Mouse (Mus musculus): Measurements from ENCODE around the gene Ccdc103. TPM values are rescaled to one million over a fixed set of nuclear protein-coding genes. Genes with fewer than 3 reads are reported as not detected.
A peak's percentile ranks its signal among the peaks of the same experiment; 100 is the strongest.

Gene Ccdc103
- 0.70 TPM in 1 of 2 replicates, not detected in the other for polyA plus RNA-seq (2011; ENCODE audit: insufficient read depth, insufficient read length, low replicate concordance, missing spikeins)

DNA sequence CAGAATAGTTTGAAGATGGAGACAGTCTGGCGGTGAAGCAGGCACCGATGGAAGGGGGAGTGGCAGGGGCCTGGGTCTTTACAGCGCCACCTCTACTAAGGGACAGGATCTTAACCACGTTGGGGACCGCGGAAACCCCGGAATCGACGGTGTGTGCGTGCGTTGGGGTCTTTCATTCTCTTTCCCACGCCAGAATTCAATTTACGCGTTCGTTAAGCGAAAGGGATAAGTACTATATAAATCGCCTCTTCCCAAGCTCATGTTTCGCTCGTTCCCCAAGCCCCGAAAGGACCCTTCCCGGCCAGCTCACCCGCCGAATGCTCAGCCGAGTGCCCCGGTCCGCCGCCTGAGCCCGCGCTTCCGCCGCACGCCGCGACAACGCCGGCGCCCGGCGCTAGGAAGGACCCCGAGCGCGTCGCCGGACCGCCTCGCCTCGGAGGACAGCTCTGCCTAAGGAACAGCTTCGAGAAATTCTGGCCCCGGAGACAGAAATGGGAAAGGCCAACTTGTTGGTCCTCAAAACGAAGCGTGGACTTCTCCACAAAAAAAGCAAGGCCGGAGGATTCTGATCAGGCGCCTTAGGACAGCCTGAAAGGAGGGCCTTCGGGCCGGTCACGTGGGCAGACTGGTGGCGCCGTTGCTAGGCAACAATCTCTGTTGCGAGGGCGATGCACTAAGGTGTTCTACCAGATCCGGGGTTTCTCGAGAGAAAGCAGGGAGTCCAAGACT, at the start of gene Ccdc103, which contains the start of gene Eftud2:
Gene Ccdc103 (plus strand): TSS at position 620 of the 729 bp plus-strand sequence.
Gene Eftud2 (minus strand): TSS at position 401 of the 729 bp plus-strand sequence.
- Histone ChIP-seq H3K4me1 (ENCODE audit: control insufficient read depth, insufficient read depth, low read length) (no peaks in the 10 kb centered on the region), H3K4me3 (replicated peaks; ENCODE audit: control insufficient read depth, low read depth, low read length) (peak within 1 kb of the TSS; percentile 87), H3K27ac (ENCODE audit: control insufficient read depth, insufficient read depth, low read depth, low read length, poor library complexity) (peak within 1 kb of the TSS; percentile 89)
- TF ChIP-seq CTCF (IDR thresholded peaks at IDR 0.05; ENCODE audit: control insufficient read depth, insufficient read depth, low read length) (no peak), POLR2A (IDR thresholded peaks at IDR 0.05; ENCODE audit: borderline replicate concordance, control insufficient read depth, low read depth, low read length) (peak; percentile 65; the same call in 1 of the 2 replicates)
- under 1% methylated on average over 62 of the region's 62 CpGs for WGBS

DNA sequence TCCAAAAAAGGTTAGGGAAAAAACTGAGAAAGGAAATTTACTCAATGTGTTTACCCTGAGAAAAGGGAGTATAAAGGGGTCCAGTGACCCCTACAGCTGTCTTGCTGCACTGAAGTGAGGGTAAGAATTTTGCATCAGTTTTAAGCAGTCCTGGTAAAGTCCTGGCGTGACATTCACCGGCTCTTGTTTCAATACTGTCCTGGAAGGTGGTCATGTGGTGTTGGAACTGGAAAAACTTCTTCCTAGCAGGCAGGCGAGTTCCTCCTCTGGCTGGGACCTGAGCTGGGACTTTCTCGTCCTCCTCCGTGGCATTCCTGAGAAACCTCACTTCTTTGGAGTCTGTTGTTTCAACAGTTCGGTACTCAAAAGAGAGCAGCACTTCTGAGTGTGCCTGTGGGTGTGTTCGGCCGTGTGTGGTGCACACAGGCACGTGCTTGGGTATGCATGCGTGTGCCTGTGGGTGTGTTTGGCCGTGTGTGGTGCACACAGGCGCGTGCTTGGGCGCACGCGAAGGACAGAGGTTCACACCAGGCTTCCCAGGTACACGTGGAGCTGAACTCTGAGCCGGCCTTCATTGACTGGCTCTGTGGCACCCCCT, 48.2 kb upstream of the Ccdc103 start:
- no peak for TF ChIP-seq CTCF (IDR thresholded peaks at IDR 0.05; ENCODE audit: control insufficient read depth, insufficient read depth, low read length)
- TF ChIP-seq POLR2A (IDR thresholded peaks at IDR 0.05; ENCODE audit: borderline replicate concordance, control insufficient read depth, low read depth, low read length), result no peak
- 77% methylated on average over 18 of the region's 18 CpGs for WGBS

DNA sequence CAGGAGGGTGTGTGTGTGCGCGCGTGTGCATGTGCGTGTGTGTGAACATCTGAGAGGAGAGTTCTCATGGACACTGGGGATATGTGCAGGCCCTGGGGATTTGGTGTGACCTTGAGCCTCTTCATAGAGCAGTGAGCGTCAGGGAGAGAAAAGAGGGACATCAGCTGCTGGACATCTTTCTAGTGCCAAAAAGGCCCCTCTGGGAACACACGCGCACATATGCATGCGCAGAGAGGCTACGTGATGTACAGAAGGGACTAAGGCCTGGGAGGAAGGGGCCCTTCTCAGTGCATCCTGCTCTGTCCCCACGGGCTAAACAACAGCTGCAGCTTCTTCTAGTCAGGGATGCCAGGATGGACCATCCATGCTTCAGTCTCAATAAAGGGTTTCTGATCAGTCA, 46.8 kb upstream of the Ccdc103 start:
- WGBS, result 84% methylated on average over 10 of the region's 10 CpGs
- TF ChIP-seq CTCF (IDR thresholded peaks at IDR 0.05; ENCODE audit: control insufficient read depth, insufficient read depth, low read length), result no peak
- no peak for TF ChIP-seq POLR2A (IDR thresholded peaks at IDR 0.05; ENCODE audit: borderline replicate concordance, control insufficient read depth, low read depth, low read length)
- no peaks in the 10 kb centered on the region for H3K4me1 ChIP-seq (ENCODE audit: control insufficient read depth, insufficient read depth, low read length)
- H3K4me3 ChIP-seq (replicated peaks; ENCODE audit: control insufficient read depth, low read depth, low read length), result no peak overlapping the region
- H3K27ac ChIP-seq (ENCODE audit: control insufficient read depth, insufficient read depth, low read depth, low read length, poor library complexity), result no peak overlapping the region

More for the DNA sequence above, 48.2 kb upstream of the Ccdc103 start:
- Histone ChIP-seq H3K27ac (ENCODE audit: control insufficient read depth, insufficient read depth, low read depth, low read length, poor library complexity) (no peak overlapping the region), H3K4me1 (ENCODE audit: control insufficient read depth, insufficient read depth, low read length) (no peaks in the 10 kb centered on the region), H3K4me3 (replicated peaks; ENCODE audit: control insufficient read depth, low read depth, low read length) (no peak overlapping the region)

DNA sequence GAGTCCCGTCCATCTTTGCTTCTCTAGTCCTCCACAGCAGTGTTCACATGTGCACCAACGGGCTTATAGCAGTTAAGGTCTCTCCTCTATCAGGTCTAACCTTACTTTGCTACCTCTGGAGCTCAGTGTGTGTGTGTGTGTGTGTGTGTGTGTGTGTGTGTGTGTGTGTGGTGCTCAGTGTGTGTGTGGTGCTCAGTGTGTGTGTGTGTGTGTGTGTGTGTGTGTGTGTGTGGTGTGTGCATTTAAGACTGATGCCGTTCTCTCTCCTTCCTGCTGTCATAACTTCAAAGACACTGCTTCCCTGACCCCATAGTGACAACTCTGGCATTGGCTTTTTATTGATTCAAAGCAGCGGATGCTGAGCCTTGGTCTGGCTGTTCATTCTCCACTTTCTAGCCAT, 45.5 kb upstream of the Ccdc103 start, which contains the start of gene Higd1b:
Gene Higd1b (plus strand): TSS at position 301 of the 400 bp plus-strand sequence.
- Histone ChIP-seq H3K27ac (ENCODE audit: control insufficient read depth, insufficient read depth, low read depth, low read length, poor library complexity) (no peak within 1 kb of the TSS), H3K4me3 (replicated peaks; ENCODE audit: control insufficient read depth, low read depth, low read length) (no peak within 1 kb of the TSS), H3K4me1 (ENCODE audit: control insufficient read depth, insufficient read depth, low read length) (no peaks in the 10 kb centered on the region)
- WGBS, result 75% methylated on average over 4 of the region's 4 CpGs
- no peak for TF ChIP-seq CTCF (IDR thresholded peaks at IDR 0.05; ENCODE audit: control insufficient read depth, insufficient read depth, low read length)
- no peak for TF ChIP-seq POLR2A (IDR thresholded peaks at IDR 0.05; ENCODE audit: borderline replicate concordance, control insufficient read depth, low read depth, low read length)

DNA sequence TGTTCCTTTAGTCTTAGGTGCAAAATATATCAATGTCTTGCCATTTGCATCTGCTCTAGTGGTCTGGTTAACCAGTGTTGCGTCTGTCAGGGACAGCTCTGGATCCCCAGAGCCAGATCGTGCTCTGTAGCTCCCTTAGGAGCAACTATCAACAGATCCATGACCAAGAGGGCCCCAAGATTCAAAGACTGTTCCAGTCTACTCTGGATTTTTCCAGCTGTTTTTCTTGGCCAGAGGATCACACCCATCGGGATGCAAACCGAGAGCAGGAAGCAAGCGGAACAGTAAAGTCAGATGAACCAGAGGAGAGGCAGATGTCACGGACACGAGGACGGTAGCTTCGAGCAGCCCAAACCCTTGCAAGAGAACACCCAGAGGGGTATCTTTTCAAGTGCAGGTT, 44.9 kb upstream of the Ccdc103 start:
- Histone ChIP-seq H3K27ac (ENCODE audit: control insufficient read depth, insufficient read depth, low read depth, low read length, poor library complexity) (no peak overlapping the region), H3K4me1 (ENCODE audit: control insufficient read depth, insufficient read depth, low read length) (no peaks in the 10 kb centered on the region), H3K4me3 (replicated peaks; ENCODE audit: control insufficient read depth, low read depth, low read length) (no peak overlapping the region)
- WGBS, result 86% methylated on average over 9 of the region's 9 CpGs
- TF ChIP-seq POLR2A (IDR thresholded peaks at IDR 0.05; ENCODE audit: borderline replicate concordance, control insufficient read depth, low read depth, low read length) (no peak), CTCF (IDR thresholded peaks at IDR 0.05; ENCODE audit: control insufficient read depth, insufficient read depth, low read length) (no peak)

DNA sequence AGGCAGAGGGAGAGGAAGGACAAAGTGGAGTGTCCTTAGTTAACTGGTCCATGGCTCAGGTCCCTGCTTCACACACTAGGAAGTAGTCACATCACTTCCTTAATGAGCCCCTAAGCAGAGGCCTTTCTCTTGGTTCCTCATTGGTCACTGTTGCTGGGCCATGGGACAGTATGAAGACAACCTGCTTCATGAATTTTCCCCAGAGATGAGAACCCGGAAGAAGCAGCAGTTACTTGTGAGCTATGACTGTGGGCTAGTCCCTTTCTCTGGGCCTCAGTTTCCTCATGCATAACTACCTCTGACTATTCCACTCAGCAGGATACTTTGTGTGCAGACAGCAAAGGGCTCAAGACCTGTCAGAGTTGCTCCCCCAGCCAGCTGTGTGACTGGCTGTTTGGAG, 43.6 kb upstream of the Ccdc103 start:
- H3K4me3 ChIP-seq (replicated peaks; ENCODE audit: control insufficient read depth, low read depth, low read length), result no peak overlapping the region
- TF ChIP-seq POLR2A (IDR thresholded peaks at IDR 0.05; ENCODE audit: borderline replicate concordance, control insufficient read depth, low read depth, low read length) (no peak), CTCF (IDR thresholded peaks at IDR 0.05; ENCODE audit: control insufficient read depth, insufficient read depth, low read length) (no peak)
- 94% methylated on average over 1 of the region's 1 CpGs for WGBS

DNA sequence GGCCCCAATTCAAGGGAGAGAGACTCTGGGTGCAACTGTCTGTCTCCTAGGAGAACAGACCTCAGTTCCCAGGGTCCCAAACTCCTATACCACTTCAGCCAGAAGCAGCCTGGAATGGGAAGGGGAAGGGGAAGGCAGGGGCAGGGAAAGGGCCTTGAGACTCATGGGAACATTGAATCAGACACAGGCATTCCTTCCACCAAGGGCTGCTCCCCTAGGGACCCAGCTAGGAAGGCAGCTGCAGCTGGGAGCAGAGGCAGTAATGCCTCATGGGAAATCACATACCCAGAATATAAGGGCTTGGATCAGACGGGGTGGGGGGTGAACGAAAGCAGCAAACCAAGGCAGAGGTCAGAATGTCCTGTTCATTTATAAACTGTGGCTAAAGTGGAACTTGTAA, 42.9 kb upstream of the Ccdc103 start:
- Histone ChIP-seq H3K27ac (ENCODE audit: control insufficient read depth, insufficient read depth, low read depth, low read length, poor library complexity) (no peak overlapping the region), H3K4me1 (ENCODE audit: control insufficient read depth, insufficient read depth, low read length) (no peaks in the 10 kb centered on the region), H3K4me3 (replicated peaks; ENCODE audit: control insufficient read depth, low read depth, low read length) (no peak overlapping the region)
- WGBS, result 88% methylated on average over 2 of the region's 2 CpGs
- TF ChIP-seq CTCF (IDR thresholded peaks at IDR 0.05; ENCODE audit: control insufficient read depth, insufficient read depth, low read length), result no peak
- TF ChIP-seq POLR2A (IDR thresholded peaks at IDR 0.05; ENCODE audit: borderline replicate concordance, control insufficient read depth, low read depth, low read length), result no peak

More for the DNA sequence above, 43.6 kb upstream of the Ccdc103 start:
- Histone ChIP-seq H3K27ac (ENCODE audit: control insufficient read depth, insufficient read depth, low read depth, low read length, poor library complexity) (no peak overlapping the region), H3K4me1 (ENCODE audit: control insufficient read depth, insufficient read depth, low read length) (no peaks in the 10 kb centered on the region)

DNA sequence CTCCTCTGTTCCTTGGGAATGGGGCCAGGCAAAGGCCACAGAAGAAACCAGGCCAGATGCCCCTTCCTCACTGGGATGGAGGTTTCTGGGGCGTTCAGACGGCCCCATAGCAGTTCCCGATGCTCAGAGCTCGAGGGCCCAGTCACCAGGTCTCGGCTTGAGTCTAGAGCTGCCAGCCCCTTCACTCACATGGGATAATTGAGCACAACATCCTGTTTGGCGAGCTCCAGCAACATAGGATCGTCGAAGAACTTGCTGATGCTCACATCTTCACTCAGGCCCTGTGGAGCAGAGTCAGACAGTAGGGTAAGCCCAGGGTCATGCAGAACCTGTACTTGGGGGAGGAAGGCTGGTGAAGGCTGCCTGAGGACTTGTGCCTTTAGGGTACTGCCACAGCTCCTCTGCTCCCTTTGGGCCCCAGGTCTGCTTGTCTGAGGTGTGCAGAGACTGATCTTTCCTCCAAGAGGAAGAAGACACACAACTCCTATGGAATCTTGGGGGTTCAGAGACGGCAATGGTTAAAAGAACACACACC, 42.3 kb upstream of the Ccdc103 start:
- 85% methylated on average over 9 of the region's 9 CpGs for WGBS
- H3K4me3 ChIP-seq (replicated peaks; ENCODE audit: control insufficient read depth, low read depth, low read length), result no peak overlapping the region
- H3K4me1 ChIP-seq (ENCODE audit: control insufficient read depth, insufficient read depth, low read length), result no peaks in the 10 kb centered on the region
- no peak overlapping the region for H3K27ac ChIP-seq (ENCODE audit: control insufficient read depth, insufficient read depth, low read depth, low read length, poor library complexity)
- TF ChIP-seq CTCF (IDR thresholded peaks at IDR 0.05; ENCODE audit: control insufficient read depth, insufficient read depth, low read length), result no peak
- TF ChIP-seq POLR2A (IDR thresholded peaks at IDR 0.05; ENCODE audit: borderline replicate concordance, control insufficient read depth, low read depth, low read length), result no peak

Measured in bone marrow, adult 2 months (tissue).